Mouse (Mus musculus) midbrain, embryonic 15.5 days (tissue): ENCODE results near the gene Ctps. TPM values are rescaled to one million over a fixed set of nuclear protein-coding genes. Genes with fewer than 3 reads are reported as not detected.

Experiments
- ATAC-seq: fragments of 200-750 bp; cut with Nextera tagmentation; replicated peaks from 2 replicates; pipeline ENCODE4 v1.8.0; 2017; ENCODE audit warnings: moderate TSS enrichment
- H3K27ac ChIP-seq: fragments of 300-500 bp; sonication (generic); 2 replicates; pipeline ENCODE4 v1.5.1; 2015; ENCODE audit warnings: mild to moderate bottlenecking, inconsistent platforms
- H3K27me3 ChIP-seq: fragments of 300-500 bp; sonication (generic); replicated peaks from 2 replicates; pipeline ENCODE4 v1.6.1; 2015; ENCODE audit warnings: inconsistent platforms
- H3K36me3 ChIP-seq: fragments of 300-500 bp; sonication (generic); replicated peaks from 2 replicates; pipeline ENCODE4 v1.6.1; 2015; ENCODE audit warnings: inconsistent platforms
- H3K4me1 ChIP-seq: fragments of 300-500 bp; sonication (generic); 2 replicates; pipeline ENCODE4 v1.6.1; 2015; ENCODE audit warnings: inconsistent platforms
- H3K4me2 ChIP-seq: fragments of 300-500 bp; sonication (generic); 2 replicates; pipeline ENCODE4 v1.6.1; 2015; ENCODE audit warnings: inconsistent platforms, mild to moderate bottlenecking, moderate library complexity
- H3K4me3 ChIP-seq: fragments of 300-500 bp; sonication (generic); 2 replicates; pipeline ENCODE4 v1.5.1; 2015; ENCODE audit warnings: mild to moderate bottlenecking, inconsistent platforms
- H3K9ac ChIP-seq: fragments of 300-500 bp; sonication (generic); 2 replicates; pipeline ENCODE4 v1.6.1; 2015; ENCODE audit warnings: mild to moderate bottlenecking, inconsistent platforms
- H3K9me3 ChIP-seq: fragments of 300-500 bp; sonication (generic); 2 replicates; pipeline ENCODE4 v1.6.1; 2016; ENCODE audit warnings: inconsistent platforms
- WGBS: fragments of 180-500 bp; shearing (Covaris S2); methylation state at CpG from one replicate; pipeline ENCODE4 v1.1.7; 2015; ENCODE audit warnings: mixed read lengths; 5-methylcytosine and 5-hydroxymethylcytosine counted together
- polyA plus RNA-seq: library from polyadenylated mRNA; unstranded; fragments of >200 nt; fragmentation: Nextera tagmentation; extraction: Ambion mirVana; gene quantifications from 2 replicates; pipeline ENCODE4 v1.2.1, GENCODE M21; 2015

Gene Ctps
- 70.9 and 78.4 TPM in 2 replicates for polyA plus RNA-seq

GRCm38 (mm10) chr4:120569486-120570437 is at the start of gene Ctps:
Gene Ctps (minus strand): TSS chr4:120570276.
- Histone ChIP-seq H3K4me2 (peak within 1 kb of the TSS; percentile 79), H3K9me3 (no peaks in the 10 kb centered on the region), H3K36me3 (no peaks in the 10 kb centered on the region), H3K27ac (peak within 1 kb of the TSS; percentile 97), H3K9ac (peak within 1 kb of the TSS; percentile 95), H3K4me3 (peak within 1 kb of the TSS; percentile 81), H3K27me3 (no peaks in the 10 kb centered on the region), H3K4me1 (peaks cover 28% of the 10 kb centered on the region)
- peak; percentile 98 for ATAC-seq
- under 1% methylated on average over 88 of the region's 97 CpGs for WGBS

GRCm38 (mm10) chr4:120616199-120617025 is 46.3 kb upstream of the Ctps start:
- WGBS, result 59% methylated on average over 13 of the region's 13 CpGs

GRCm38 (mm10) chr4:120615528-120616081 is 45.5 kb upstream of the Ctps start:
- no peak overlapping the region for H3K4me2 ChIP-seq
- ATAC-seq, result peak; percentile 42; the same call in 1 of the 2 replicates
- H3K36me3 ChIP-seq, result no peaks in the 10 kb centered on the region
- no peak overlapping the region for H3K27ac ChIP-seq
- no peak overlapping the region for H3K9ac ChIP-seq
- no peaks in the 10 kb centered on the region for H3K9me3 ChIP-seq
- WGBS, result 21% methylated on average over 10 of the region's 10 CpGs
- no peak overlapping the region for H3K4me3 ChIP-seq
- H3K27me3 ChIP-seq, result no peaks in the 10 kb centered on the region
- peaks cover 20% of the 10 kb centered on the region for H3K4me1 ChIP-seq

More at GRCm38 (mm10) chr4:120616199-120617025, 46.3 kb upstream of the Ctps start:
- H3K9ac ChIP-seq, result no peak overlapping the region
- H3K4me1 ChIP-seq, result peaks cover 20% of the 10 kb centered on the region
- no peaks in the 10 kb centered on the region for H3K27me3 ChIP-seq
- no peak overlapping the region for H3K27ac ChIP-seq
- H3K4me2 ChIP-seq, result no peak overlapping the region
- no peak for ATAC-seq
- H3K36me3 ChIP-seq, result no peaks in the 10 kb centered on the region
- H3K4me3 ChIP-seq, result no peak overlapping the region
- H3K9me3 ChIP-seq, result no peaks in the 10 kb centered on the region

GRCm38 (mm10) chr4:120614644-120615043 is 44.6 kb upstream of the Ctps start:
- 81% methylated on average over 9 of the region's 9 CpGs for WGBS
- Histone ChIP-seq H3K27me3 (no peaks in the 10 kb centered on the region), H3K36me3 (no peaks in the 10 kb centered on the region), H3K27ac (no peak overlapping the region), H3K4me3 (no peak overlapping the region), H3K9me3 (no peaks in the 10 kb centered on the region), H3K9ac (no peak overlapping the region), H3K4me2 (no peak overlapping the region), H3K4me1 (peaks cover 20% of the 10 kb centered on the region)
- no peak for ATAC-seq

GRCm38 (mm10) chr4:120613691-120614329 is 43.7 kb upstream of the Ctps start:
- H3K4me1 ChIP-seq, result peaks cover 20% of the 10 kb centered on the region
- no peaks in the 10 kb centered on the region for H3K36me3 ChIP-seq
- no peak overlapping the region for H3K9ac ChIP-seq
- 47% methylated on average over 8 of the region's 8 CpGs for WGBS
- no peaks in the 10 kb centered on the region for H3K27me3 ChIP-seq
- H3K9me3 ChIP-seq, result no peaks in the 10 kb centered on the region
- peak; percentile 68 for ATAC-seq
- H3K27ac ChIP-seq, result peak overlapping the region; percentile 68
- H3K4me3 ChIP-seq, result no peak overlapping the region
- H3K4me2 ChIP-seq, result 0 out of 2 replicates have a peak overlapping the region, but pooled peaks have one; percentile 10

GRCm38 (mm10) chr4:120612304-120613080 is 42.4 kb upstream of the Ctps start:
- ATAC-seq, result no peak
- peaks cover 20% of the 10 kb centered on the region for H3K4me1 ChIP-seq
- H3K4me2 ChIP-seq, result no peak overlapping the region
- no peak overlapping the region for H3K27ac ChIP-seq
- no peaks in the 10 kb centered on the region for H3K36me3 ChIP-seq
- no peaks in the 10 kb centered on the region for H3K27me3 ChIP-seq
- H3K9me3 ChIP-seq, result no peaks in the 10 kb centered on the region
- no peak overlapping the region for H3K9ac ChIP-seq
- 22% methylated on average over 9 of the region's 9 CpGs for WGBS
- H3K4me3 ChIP-seq, result no peak overlapping the region

- Histone ChIP-seq H3K27ac (no peak overlapping the region), H3K4me3 (no peak overlapping the region), H3K4me2 (no peak overlapping the region), H3K9ac (no peak overlapping the region), H3K36me3 (no peaks in the 10 kb centered on the region), H3K27me3 (no peaks in the 10 kb centered on the region), H3K4me1 (peaks cover 20% of the 10 kb centered on the region), H3K9me3 (no peaks in the 10 kb centered on the region)
- no peak for ATAC-seq
- WGBS, result 68% methylated on average over 3 of the region's 3 CpGs
Measured at GRCm38 (mm10) chr4:120611005-120611404, 40.9 kb upstream of the Ctps start.

- no peak overlapping the region for H3K27ac ChIP-seq
- no peaks in the 10 kb centered on the region for H3K4me1 ChIP-seq
- no peaks in the 10 kb centered on the region for H3K36me3 ChIP-seq
- no peak overlapping the region for H3K9ac ChIP-seq
- H3K9me3 ChIP-seq, result no peaks in the 10 kb centered on the region
- no peak overlapping the region for H3K4me3 ChIP-seq
- H3K27me3 ChIP-seq, result no peaks in the 10 kb centered on the region
- no peak overlapping the region for H3K4me2 ChIP-seq
- ATAC-seq, result no peak
- 14% methylated on average over 3 of the region's 3 CpGs for WGBS
Measured at GRCm38 (mm10) chr4:120606941-120607340, 36.9 kb upstream of the Ctps start.

GRCm38 (mm10) chr4:120602669-120603068 is 32.6 kb upstream of the Ctps start:
- no peak overlapping the region for H3K27ac ChIP-seq
- no peak overlapping the region for H3K9ac ChIP-seq
- WGBS, result 79% methylated on average over 3 of the region's 3 CpGs
- no peak for ATAC-seq
- H3K36me3 ChIP-seq, result no peaks in the 10 kb centered on the region
- no peaks in the 10 kb centered on the region for H3K9me3 ChIP-seq
- no peak overlapping the region for H3K4me2 ChIP-seq
- no peaks in the 10 kb centered on the region for H3K4me1 ChIP-seq
- no peak overlapping the region for H3K4me3 ChIP-seq
- H3K27me3 ChIP-seq, result no peaks in the 10 kb centered on the region

- Histone ChIP-seq H3K4me3 (no peak overlapping the region), H3K36me3 (no peaks in the 10 kb centered on the region), H3K27ac (no peak overlapping the region), H3K4me2 (no peak overlapping the region), H3K4me1 (no peaks in the 10 kb centered on the region), H3K9ac (no peak overlapping the region), H3K9me3 (no peaks in the 10 kb centered on the region), H3K27me3 (no peaks in the 10 kb centered on the region)
- ATAC-seq, result no peak
- 56% methylated on average over 1 of the region's 1 CpGs for WGBS
Measured at GRCm38 (mm10) chr4:120601774-120602173, 31.7 kb upstream of the Ctps start.

- no peak overlapping the region for H3K9ac ChIP-seq
- H3K9me3 ChIP-seq, result no peaks in the 10 kb centered on the region
- H3K27me3 ChIP-seq, result no peaks in the 10 kb centered on the region
- WGBS, result 12% methylated on average over 2 of the region's 2 CpGs
- no peaks in the 10 kb centered on the region for H3K36me3 ChIP-seq
- H3K27ac ChIP-seq, result no peak overlapping the region
- H3K4me1 ChIP-seq, result no peaks in the 10 kb centered on the region
- no peak overlapping the region for H3K4me3 ChIP-seq
- no peak overlapping the region for H3K4me2 ChIP-seq
- ATAC-seq, result no peak
Measured at GRCm38 (mm10) chr4:120598922-120599321, 28.8 kb upstream of the Ctps start.
